In the genomic region with DNA sequence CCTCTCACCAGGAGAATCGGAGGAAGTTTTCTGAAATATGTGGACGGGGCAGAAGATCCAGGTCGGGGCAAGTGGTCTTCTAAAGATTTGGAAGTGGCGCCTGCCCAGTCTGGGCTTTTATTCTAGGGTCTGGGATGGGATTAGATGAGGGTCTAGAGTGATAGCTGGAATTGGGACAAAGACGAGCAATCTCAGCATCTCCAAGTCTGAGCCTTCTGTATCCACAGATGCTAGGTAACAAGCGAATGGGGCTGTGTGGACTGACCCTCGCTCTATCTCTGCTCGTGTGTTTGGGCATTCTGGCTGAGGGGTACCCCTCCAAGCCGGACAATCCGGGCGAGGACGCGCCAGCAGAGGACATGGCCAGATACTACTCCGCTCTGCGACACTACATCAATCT, we compare ENCODE assay signal across 11 mouse cellular contexts. TPM values are rescaled to one million over a fixed set of nuclear protein-coding genes. Genes with fewer than 3 reads are reported as not detected.
DNase-seq lines count a peak whose midpoint lies in the region; ATAC-seq and TF ChIP-seq lines count a peak whose summit lies in the region.
"Had no signal": no experiment of that assay in that cellular context is flagged by ENCODE, and none has a peak within 500 bp of the region (broad histone marks: within the 10 kb centered on the region; RNA-seq: fewer than 3 reads in every experiment).

No protein-coding gene starts in this region.

- no peak for ATAC-seq in forebrain, postnatal 0 days
- no peak for ATAC-seq in limb, embryonic 12.5 days (ENCODE audit: insufficient number of reproducible peaks, insufficient read depth, low FRiP score, low TSS enrichment, low read depth)
- ATAC-seq in neural tube, embryonic 12.5 days (ENCODE audit: low FRiP score, low read depth): no peak

- H3K4me2 ChIP-seq in forebrain, postnatal 0 days (ENCODE audit: low read depth): peak overlapping the region; percentile 67
- H3K4me2 ChIP-seq in limb, embryonic 12.5 days: peak overlapping the region; percentile 64; the same call in 1 of the 2 replicates
- H3K4me2 ChIP-seq in neural tube, embryonic 12.5 days (replicated peaks): peak overlapping the region; percentile 91

- no peak overlapping the region for H3K27ac ChIP-seq in kidney, adult 2 months (ENCODE audit: insufficient read depth, low read depth, low read length)
- no peak overlapping the region for H3K27ac ChIP-seq in forebrain, postnatal 0 days (ENCODE audit: low read depth, low read length)
- H3K27ac ChIP-seq in limb, embryonic 12.5 days: no peak overlapping the region
- H3K27ac ChIP-seq in neural tube, embryonic 12.5 days: no peak overlapping the region
- H3K27ac ChIP-seq: limb, embryonic 15.5 days; stomach, postnatal 0 days had no signal

- no peak overlapping the region for H3K9ac ChIP-seq in forebrain, postnatal 0 days
- H3K9ac ChIP-seq in limb, embryonic 12.5 days (replicated peaks): no peak overlapping the region
- no peak overlapping the region for H3K9ac ChIP-seq in neural tube, embryonic 12.5 days
- H3K9ac ChIP-seq: limb, embryonic 15.5 days had no signal

- H3K9me3 ChIP-seq in forebrain, postnatal 0 days (ENCODE audit: low read length): no peaks in the 10 kb centered on the region
- no peaks in the 10 kb centered on the region for H3K9me3 ChIP-seq in limb, embryonic 12.5 days
- H3K9me3 ChIP-seq in neural tube, embryonic 12.5 days: no peaks in the 10 kb centered on the region
- H3K9me3 ChIP-seq: limb, embryonic 15.5 days had no signal

- 30% methylated on average over 15 of the region's 15 CpGs for WGBS in kidney, adult 2 months
- WGBS in forebrain, postnatal 0 days: 5% methylated on average over 15 of the region's 15 CpGs
- WGBS in limb, embryonic 12.5 days: 8% methylated on average over 15 of the region's 15 CpGs
- 5% methylated on average over 15 of the region's 15 CpGs for WGBS in neural tube, embryonic 12.5 days

- DNase-seq in kidney, adult 2 months: no peak
- DNase-seq in kidney, postnatal 14 days: no peak
- no peak for DNase-seq in forebrain, postnatal 0 days
- no peak for DNase-seq in frontal cortex, postnatal 36 days (ENCODE audit: low spot score in 2 of 2)
- DNase-seq in gastrocnemius, adult 18-20 months (ENCODE audit: low spot score): no peak
- DNase-seq: adrenal gland, postnatal 36 days; cerebellum, adult 18-20 months had no signal

- H3K36me3 ChIP-seq in kidney, adult 2 months (ENCODE audit: control insufficient read depth, insufficient read depth, low read length): no peaks in the 10 kb centered on the region
- no peaks in the 10 kb centered on the region for H3K36me3 ChIP-seq in forebrain, postnatal 0 days (ENCODE audit: insufficient read depth)
- H3K36me3 ChIP-seq in limb, embryonic 12.5 days: no peaks in the 10 kb centered on the region
- H3K36me3 ChIP-seq in neural tube, embryonic 12.5 days: no peaks in the 10 kb centered on the region
- H3K36me3 ChIP-seq: limb, embryonic 15.5 days had no signal

- peak overlapping the region; percentile 9; the same call in 1 of the 2 replicates for H3K4me3 ChIP-seq in kidney, adult 2 months (ENCODE audit: insufficient read depth, low read depth, low read length)
- peak overlapping the region; percentile 39 for H3K4me3 ChIP-seq in forebrain, postnatal 0 days (ENCODE audit: low read depth, low read length)
- H3K4me3 ChIP-seq in limb, embryonic 12.5 days (replicated peaks): peak overlapping the region; percentile 42; the same call in 1 of the 2 replicates
- H3K4me3 ChIP-seq in neural tube, embryonic 12.5 days: peak overlapping the region; percentile 44

- no peaks in the 10 kb centered on the region for H3K4me1 ChIP-seq in kidney, adult 2 months (ENCODE audit: control insufficient read depth, insufficient read depth, low read length)
- peaks cover 3% of the 10 kb centered on the region for H3K4me1 ChIP-seq in forebrain, postnatal 0 days (ENCODE audit: insufficient read depth)
- H3K4me1 ChIP-seq in limb, embryonic 12.5 days (replicated peaks): peaks cover 13% of the 10 kb centered on the region
- H3K4me1 ChIP-seq in neural tube, embryonic 12.5 days: peaks cover 12% of the 10 kb centered on the region

- no peak for TF ChIP-seq CTCF in kidney, adult 2 months (conservative IDR thresholded peaks at IDR 0.05; ENCODE audit: insufficient read depth, insufficient read length, low read depth, low read length)
- TF ChIP-seq CTCF in forebrain, postnatal 0 days (IDR thresholded peaks at IDR 0.05; ENCODE audit: low read depth): no peak

- TF ChIP-seq POLR2A in kidney, adult 2 months (IDR thresholded peaks at IDR 0.05; ENCODE audit: low read depth, low read length): no peak

- peaks cover 6% of the 10 kb centered on the region for H3K27me3 ChIP-seq in kidney, adult 2 months (replicated peaks; ENCODE audit: control insufficient read depth, insufficient read depth, low read length)
- peaks cover 34% of the 10 kb centered on the region for H3K27me3 ChIP-seq in forebrain, postnatal 0 days (ENCODE audit: insufficient read depth, low read length)
- H3K27me3 ChIP-seq in limb, embryonic 12.5 days: peaks cover 78% of the 10 kb centered on the region
- peaks cover 39% of the 10 kb centered on the region for H3K27me3 ChIP-seq in neural tube, embryonic 12.5 days (replicated peaks)

RNA-seq across cellular contexts. Expression of a gene that starts 0.9 kb away (rescaled TPM):
- polyA plus RNA-seq in kidney, adult 2 months (2012; rRNA removed): 172 and 186 TPM in 2 replicates
- total RNA-seq in forebrain, postnatal 0 days (2014; rRNA removed): 208 and 285 TPM in 2 replicates
- 323 and 643 TPM in 2 replicates for polyA plus RNA-seq in forebrain, postnatal 0 days (2015; fragmentation: Nextera tagmentation; extraction: Ambion mirVana)
- polyA plus RNA-seq in limb, embryonic 12.5 days (2016; fragmentation: Nextera tagmentation; extraction: Ambion mirVana): 2.5 and 2.6 TPM in 2 replicates
- 211 and 229 TPM in 2 replicates for polyA plus RNA-seq in neural tube, embryonic 12.5 days (2016; fragmentation: Nextera tagmentation; extraction: Ambion mirVana)
- total RNA-seq in gastrocnemius, adult 18-20 months (2021): not detected

Comparison
In these comparisons a context has a peak if more than half of its experiments do, and no peak if none do; other contexts are left out.
1. RNA of a gene that starts 0.9 kb away (polyA plus RNA-seq): 323 to 643 TPM in forebrain, postnatal 0 days, 211 to 229 TPM in neural tube, embryonic 12.5 days and 172 to 186 TPM in kidney, adult 2 months; 2.5 to 2.6 TPM in limb, embryonic 12.5 days; every median in the first group is over 10 times any median in the second.
2. Peak in every context shown above with its lines, with median percentiles within 50 percentile points of each other: H3K4me3 ChIP-seq and H3K4me2 ChIP-seq.